Mouse (Mus musculus) left cerebral cortex, adult 11 months (tissue): ENCODE measurements at regions not wholly inside any gene's neighbourhood (a gene's known extent, or its start where the extent isn't known, plus 50 kb on each side); places are given as distances from the start of the nearest gene placed in this dataset.

Experiments used
- DNase-seq: peaks from one replicate; pipeline ENCODE4 v3.0.0; 2022; ENCODE audit warnings: low spot score

DNA sequence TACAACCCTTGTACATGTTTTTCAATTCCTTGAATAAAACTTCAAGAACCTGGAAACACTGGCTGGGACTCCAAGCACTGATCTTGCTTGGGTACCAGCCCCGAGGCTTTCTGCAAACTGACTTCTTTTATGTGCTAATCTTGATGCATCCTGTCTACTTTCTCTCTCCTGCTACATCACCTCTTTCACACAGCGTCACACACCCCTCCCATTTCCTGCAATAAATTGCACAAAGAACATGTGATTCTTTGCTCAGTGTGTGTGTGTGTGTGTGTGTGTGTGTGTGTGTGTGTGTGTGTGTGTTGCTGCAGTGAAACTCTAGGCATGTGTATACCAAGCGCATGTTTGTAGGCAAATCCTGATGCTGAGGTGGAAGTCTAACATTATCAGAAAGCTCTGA is 487.7 kb upstream of the Hs6st1 start:
- no peak for DNase-seq

DNA sequence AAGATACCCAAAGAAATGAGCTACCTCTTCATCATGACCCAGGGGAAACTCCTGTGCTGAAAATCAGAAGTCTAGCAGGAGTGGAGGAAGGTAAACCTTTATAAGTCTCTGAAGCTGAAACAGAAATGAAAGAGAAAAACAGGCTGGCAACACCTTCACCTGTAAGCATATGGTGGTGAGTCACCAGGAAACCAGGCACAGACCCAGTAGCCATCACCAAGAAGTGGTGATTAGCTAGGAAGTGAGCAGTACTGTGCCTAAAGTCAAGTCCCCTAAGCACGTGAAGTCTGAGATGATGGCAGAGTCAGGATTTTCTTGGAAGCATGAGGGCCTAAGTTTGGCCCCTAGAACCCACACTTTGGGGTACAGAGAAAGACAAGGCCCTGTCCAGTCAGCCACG is 480.3 kb upstream of the Hs6st1 start:
- DNase-seq, result no peak

DNA sequence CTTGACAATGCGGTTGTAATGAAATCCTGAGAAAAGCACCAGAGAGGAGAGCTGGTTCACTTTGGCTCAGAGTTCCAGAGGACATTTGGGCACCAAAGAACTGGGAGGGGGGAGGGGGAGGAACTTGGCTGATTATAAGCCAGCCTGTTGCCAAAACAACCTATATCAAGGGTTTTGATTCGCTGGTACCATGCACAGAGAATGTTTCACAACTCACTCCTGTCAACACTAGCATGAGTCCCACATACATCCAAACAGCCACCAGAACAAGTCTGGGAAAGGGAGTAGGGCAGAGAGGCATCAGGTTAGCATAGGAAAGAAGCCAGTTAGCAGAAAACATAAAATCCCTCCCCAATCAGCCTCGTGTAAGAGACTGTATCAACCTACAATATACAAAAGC is 479.3 kb upstream of the Hs6st1 start:
- DNase-seq, result no peak

DNA sequence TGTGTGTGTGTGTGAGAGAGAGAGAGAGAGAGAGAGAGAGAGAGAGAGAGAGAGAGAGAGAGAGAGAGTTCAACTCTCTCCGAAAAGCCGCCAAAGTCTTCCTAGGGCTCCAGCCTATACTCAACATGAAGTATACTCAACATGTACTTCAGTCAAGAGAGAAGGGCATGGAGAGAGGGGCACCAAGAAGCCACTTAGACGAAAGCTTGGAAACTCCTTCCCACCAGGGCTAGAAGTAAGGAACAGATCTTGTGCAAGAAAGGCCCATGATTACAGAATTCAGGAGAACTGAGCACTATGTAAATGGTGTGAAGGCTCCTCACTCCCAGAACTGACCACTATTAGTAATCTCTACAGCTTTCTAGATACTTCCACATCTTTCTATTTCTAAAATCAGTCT is 467.4 kb upstream of the Hs6st1 start:
- DNase-seq, result no peak

DNA sequence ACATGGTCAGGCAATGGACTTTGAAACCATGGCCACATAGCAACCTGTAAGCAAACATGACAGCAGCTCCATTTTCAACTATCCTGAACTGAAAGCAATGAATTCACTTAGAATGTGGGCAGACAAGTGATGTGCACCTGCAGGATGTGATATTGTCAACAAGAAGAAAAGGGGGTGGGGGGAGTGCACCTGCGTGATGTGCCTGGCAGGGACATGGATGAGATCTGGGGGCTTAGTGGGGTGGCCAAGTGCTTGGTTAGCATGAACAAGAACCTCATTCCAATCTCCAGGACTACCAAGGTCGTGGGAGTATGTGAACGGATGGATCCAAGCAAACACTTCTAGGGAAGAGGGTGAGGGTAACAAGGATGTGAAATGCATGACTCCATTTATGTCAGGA is 453.1 kb upstream of the Hs6st1 start:
- no peak for DNase-seq

DNA sequence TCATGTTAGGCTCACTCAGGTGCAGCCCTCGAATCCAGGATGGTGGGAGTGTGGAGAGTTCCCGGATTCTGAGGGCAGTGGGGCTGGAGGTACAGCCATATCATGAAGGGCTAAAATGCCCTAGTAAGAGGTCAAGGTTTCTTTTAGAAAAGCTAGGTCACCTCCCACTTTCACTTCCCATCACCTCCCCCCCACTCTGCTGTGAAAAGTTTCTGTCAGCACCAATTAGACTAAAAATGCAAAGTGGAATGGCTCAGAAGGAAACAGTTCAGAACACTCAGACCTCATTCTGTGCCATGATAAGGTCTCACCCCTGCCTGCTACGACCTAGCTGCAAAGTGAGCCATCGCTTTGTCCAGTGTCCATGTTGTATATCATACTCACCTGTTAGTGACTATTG is 448.7 kb upstream of the Hs6st1 start:
- DNase-seq, result no peak

DNA sequence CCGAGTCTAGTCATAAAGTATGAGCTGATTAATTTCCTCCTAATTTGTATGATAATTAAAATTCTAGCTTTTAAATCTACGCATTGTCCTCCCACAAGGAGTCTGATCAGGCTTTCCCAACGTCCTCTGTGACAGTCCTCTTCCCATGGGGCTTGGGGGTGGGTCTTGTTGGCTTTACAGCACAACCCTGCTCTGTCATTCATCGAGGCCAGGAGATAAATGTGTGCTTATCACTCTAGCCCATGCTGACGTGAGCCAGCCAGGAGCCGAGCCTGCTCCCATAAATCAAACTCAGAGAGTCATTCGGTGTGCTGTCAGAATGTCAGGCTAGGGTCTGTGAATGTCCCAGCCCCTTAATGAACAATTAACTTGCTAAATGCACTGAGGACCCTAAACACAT is 425.6 kb upstream of the Hs6st1 start:
- DNase-seq, result no peak

DNA sequence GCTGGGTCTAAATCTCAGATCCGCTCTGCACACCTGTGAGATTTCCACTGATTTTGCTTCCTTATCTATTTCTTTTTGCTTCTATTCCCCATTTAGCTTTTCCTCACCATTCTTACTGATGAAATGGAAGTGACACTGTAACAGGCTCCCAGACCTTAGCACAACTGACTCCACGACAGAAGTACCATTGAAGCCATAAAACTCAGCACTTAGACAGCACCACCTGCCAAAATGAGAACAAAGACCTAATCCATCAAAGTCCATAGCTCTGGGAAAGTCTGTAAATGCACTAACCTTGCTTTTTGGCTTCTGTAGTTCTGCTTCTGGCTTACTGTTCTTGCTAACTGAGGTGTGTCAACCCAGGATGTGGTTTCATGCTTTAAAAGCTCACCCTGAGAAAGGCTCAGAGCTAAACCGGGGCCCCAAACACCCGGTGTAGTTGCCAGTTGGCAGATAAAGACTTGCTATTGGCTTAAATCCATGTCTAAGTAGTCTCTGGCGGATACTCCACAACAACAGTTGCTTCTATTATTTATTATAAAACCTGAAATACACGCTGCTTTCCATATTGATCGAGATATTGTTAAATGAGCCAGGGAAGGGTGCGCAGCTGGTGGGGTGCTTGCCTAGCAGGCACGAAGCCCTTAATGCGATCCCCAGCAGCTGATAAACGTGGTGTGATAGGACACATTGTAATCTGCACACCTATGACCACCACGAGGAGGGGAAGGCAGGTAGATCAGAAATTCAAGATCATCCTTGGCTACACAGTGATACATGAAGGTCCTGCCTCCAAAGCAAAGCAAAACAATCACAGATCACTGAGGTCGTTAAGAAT is 414.9 kb upstream of the Hs6st1 start:
- no peak for DNase-seq

DNA sequence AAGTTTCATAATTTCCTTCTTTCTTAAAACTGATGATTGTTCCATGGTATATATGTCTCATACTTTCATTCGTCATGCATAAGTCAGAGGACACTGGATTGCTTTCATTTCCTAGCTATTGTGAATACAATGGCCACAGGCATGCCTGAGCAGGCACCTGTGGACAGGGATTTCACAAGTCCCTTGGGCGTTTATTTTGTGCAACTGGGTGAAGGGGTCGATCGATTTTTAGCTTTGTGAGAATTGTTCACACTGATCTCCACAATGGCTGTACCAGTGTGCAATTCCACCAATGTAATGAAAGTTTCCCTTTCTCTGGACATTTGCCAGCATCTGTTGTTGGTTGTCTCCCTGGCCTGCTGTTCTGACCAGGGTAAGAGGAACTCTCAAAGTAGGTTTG is 405.2 kb upstream of the Hs6st1 start:
- DNase-seq, result no peak

DNA sequence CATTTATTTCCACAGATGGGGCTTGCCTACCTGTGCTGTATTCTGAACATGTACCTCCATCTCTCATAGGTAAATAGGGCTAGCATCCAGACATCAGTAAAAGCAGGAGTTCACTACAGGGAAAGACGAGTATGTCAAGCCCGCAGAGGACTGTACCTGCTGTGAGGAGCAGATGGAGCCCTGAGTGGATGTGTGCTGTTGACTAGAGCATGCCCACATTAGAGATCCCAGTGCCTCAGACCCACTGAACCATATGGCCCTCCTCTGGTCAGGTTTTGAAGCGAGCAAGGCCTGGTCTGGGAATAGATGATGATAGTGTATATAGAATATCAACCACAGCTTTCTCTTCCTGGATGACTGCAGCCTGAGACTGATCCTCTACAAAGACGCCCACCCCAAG is 394.7 kb upstream of the Hs6st1 start:
- DNase-seq, result no peak

DNA sequence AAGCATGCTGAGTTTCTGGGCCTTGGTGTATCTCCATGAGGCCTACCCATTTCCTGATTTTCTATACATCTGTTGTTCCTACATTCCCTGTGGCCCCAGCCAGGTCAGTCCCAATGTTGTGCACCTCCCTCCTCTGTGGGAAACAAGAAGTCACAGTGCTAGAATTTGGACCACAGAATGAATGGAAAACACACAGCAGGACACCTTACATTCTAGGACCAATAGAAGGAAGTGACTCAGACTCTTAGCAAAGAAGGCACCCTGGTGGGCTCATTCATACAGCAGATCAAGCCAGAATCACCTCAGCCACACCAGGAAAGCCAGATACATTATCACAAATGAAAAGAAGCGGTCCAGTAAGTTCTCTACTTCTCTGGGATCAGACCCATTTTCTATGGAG is 394.2 kb upstream of the Hs6st1 start:
- DNase-seq, result no peak

DNA sequence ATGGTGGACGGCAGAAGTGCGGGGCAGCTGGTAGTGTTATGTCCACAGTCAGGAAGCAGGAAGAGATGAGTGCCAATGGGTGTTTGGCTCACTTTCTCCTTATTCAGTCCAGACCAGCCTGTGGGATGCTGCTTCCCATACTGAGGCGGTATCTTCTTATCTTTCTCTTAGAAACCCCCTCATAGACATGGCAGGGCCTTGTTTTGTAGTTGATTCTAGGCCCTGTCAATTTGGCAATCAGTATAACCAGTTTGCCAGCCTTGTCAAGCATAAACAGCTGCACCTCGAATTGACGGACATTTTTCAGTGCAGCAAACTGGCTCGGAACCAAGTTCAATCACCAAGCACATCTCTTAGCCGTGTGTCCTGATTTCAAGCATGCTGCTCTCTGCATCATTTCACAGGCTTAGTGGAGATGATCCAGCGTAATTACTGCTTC is 385.7 kb upstream of the Hs6st1 start:
- DNase-seq, result no peak

DNA sequence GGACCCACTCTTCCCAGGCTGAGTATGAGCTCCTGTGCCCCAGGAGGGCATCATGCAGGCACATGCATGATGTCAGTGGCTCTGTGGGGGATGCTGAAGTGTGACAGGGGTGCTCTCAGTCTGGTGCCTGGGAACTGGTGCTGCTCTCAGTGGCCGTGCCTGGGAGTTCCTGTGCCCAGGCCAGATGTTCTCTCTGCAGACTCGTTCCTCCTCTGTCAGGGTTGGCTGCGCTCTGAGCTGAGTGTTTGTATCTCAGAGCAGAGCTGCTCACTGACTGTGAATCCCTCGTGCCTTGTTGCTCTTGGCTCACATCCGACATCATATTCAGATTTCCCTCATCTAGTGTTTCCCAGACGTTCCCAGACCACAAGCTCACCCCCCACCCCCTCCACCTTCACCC is 382.5 kb upstream of the Hs6st1 start:
- no peak for DNase-seq

DNA sequence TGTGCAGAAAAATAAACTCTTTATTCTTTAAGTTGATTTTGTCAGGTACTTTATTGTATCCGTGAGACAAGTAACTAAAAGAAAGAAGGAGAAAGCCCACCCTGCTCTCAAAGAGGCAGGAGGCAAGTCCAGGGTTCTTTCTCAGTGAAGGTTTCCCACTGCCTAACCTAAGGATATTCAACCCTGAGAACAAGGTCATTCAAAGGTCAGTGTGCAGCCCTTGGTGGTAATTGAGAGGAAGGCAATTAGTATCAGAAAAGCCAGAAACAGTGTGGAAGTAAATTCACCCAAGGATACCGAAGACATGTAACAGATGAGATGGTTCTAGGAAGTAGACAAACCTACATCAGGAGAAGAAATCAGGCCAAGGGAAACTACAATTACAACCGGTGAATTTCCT is 373.9 kb upstream of the Hs6st1 start:
- no peak for DNase-seq

DNA sequence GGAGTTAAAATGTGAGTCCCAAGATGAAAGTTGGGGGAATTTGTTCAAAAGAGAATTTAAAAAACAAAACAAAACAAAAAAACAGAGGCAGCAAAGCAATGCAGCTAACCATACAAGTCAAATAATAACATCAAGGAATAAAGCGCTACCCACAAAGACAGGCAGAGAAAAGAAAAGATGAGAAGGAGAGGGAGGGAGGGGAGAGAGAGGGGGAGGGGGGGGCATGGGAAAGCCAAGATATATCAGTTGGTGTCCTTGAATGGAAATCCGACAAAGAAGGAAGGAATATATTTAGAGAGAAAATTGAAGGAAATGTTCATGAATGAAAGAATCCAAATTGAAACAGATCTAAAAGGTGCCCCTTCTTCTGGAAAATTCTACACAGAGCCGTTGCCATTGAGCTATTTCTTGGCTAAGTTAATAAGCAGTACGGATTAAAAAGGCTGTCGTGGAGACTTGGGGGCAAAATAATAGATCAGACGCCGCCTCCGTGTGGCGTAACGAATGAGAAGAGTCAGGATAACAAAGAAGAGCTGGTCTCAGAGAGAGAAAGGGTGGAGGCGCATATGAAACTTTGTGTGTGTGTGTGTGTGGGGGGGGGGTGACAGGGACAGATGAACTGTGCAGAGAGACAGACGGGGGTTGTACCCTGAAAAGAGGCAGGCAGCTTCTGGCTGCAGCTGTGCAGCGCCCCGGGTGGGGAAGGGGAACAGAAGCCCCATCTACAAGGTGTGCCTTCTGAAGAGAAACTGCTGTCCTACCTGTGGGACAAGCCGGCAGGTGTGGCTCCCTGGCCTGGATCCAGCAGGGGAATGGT is 373.2 kb upstream of the Hs6st1 start:
- no peak for DNase-seq

DNA sequence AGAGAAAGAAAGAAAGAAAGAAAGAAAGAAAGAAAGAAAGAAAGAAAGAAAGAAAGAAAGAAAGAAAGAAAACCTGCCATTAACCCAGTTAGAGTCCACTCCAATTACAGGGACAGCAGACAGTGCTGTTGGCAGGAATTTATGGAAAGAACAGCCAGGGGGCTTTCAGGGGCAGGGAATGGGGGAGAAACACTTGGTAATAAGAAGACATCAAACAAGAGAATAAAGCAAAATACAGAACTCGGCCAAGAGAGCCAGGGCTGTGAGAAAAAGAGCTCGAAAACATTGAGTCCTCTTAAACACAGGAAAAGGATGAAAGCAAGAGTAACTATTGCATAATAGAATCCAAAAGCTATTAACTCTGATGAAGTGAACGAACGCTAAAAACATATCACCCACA is 371.0 kb upstream of the Hs6st1 start:
- DNase-seq, result no peak

DNA sequence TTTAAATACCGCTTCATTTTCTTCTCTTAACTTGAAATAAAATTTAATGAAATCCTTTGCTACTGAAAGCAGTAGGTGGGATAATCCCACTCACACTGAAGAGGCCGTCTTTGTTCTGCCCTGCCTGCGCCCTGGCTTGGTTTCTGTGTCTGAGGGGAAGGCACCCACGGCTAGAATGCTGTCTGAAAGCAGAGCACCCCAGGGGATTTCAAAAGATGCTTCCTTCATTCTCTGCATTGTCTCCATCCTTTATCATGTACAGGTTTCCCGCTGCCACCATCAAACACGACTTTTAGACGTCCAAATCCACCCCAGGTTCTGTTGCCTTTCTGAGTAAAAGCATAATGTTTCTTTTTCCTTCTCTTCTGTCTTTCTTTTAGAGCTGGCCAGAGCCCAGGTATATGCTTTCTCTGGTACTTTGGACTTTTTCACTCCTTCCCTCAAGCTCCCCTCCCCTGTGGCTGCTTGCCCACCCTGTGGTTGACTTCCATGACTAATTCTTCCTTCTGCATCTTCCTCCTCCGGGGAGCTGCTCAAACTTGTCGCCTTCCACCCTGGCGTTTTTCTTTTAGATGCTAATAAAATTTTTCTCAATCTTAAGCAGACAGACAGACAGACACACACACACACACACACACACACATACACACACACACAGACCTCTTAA is 370.2 kb upstream of the Hs6st1 start:
- DNase-seq, result no peak

DNA sequence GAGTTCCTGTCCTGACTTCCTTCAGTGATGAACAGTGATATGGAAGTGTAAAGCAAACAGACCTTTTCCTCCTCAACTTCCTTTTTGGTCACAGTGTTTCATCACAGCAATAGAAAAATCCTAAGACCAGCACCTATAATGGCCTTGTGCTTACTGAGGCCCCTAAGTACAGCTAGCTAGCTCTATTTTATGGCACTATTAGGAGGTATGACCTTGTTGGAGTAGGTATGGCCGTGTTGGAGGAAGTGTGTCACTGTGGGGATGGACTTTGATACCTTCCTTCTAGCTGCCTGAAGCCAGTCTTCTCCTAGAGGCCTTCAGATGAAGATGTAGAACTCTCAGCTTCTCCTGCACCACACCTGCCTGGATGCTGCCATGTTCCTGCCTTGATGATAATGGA is 365.6 kb upstream of the Hs6st1 start:
- no peak for DNase-seq

DNA sequence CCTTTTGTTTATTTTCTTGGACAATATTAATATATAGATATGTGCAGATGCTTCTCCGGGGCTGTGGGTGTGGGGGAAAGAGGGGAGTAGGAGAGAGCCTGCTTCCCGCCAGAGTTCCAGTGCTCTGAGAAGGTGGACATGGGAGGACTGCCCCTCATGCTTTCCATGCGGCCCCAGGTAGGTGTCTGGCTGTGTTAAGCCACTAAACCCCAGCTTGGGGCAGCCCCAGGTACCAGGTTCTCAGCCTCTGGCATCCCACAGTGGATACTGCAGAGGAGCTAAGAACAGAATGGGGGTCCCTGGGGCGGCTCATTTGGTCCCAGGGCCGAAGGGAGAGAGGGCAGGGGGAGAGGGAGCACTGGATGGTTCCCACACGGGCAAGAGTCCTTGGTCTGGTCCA is 361.9 kb upstream of the Hs6st1 start:
- DNase-seq, result no peak

DNA sequence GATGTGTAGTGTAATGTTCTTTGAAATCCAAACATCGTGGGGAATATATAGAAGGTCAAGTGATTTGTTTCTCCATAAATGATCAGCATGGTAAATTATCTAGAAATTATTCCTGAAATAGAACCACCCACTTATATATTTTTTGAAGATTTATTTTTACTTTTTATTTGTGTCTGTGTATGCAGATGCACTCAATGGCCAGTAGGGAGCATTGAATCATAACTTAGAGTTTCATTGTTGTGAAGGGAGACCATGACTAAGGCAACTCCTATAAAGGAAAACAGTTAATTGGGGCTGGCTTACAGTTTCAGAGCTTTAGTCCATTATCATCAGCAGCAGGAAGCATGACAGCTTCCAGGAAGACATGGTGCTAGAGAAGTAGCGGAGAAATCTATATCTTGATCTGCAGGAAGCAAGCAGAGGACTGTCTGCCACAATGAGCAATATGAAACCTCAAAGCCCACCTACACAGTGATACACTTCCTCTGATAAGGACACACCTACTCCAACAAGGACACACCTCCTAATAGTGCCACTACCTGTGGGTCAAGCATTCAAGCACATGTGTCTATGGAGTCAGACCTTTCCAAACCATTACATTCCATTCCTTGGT is 359.9 kb upstream of the Hs6st1 start:
- no peak for DNase-seq

DNA sequence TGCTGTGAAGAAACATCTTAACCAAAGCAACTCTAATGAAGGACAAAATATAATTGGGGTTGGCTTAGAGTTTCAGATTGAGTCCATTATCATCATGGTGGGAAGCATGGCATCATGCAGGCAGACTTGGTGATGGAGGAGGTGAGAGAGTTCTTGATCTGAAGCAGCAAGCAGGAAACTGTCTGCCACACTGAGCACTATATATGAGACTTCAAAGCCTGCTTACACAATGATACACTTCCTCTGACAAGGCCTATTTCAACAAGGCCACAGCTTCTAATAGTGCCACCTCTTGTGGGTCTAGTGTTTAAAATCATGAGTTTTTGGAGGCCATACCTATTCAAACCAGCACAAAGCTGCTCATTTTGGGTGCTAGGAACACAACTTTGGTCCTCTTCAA is 359.0 kb upstream of the Hs6st1 start:
- no peak for DNase-seq

DNA sequence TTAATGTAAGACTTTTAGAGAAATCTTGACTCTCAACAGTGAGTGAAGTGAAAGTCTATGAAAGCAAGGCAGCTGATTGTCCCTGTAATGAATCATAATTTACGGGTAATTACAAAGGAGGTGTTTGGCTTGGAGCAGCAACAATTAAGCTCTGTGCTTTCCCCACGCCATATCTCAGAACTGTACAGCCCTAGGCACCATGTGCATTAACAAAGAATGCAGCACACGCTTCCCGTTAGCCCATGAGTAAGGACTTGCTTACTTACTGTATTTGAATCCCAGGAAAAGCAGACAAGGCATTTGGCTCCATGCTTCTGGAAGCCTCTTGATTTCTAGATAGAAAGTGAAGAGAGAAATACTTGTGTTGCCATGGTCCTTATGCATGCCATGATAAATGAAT is 354.2 kb upstream of the Hs6st1 start:
- no peak for DNase-seq

DNA sequence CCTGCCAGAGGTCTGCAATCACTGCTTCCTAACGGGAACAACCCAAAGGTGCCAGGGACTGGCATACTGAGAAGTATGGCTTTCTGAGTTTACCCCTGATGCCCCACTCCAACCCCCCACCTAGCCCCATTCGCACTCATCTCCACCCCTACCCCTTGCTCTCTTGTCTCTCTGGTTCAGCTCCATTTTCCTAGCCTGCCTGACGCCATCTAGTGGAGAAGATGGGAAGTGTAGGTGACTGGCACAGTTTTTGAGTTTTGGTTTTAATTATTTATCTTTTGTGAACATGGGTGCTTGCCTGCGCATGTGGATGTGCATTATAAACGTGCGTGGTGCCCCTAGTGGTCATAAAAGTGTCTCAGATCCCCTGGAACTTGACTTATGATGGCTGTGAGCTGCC is 352.3 kb upstream of the Hs6st1 start:
- no peak for DNase-seq
